In the genomic region with DNA sequence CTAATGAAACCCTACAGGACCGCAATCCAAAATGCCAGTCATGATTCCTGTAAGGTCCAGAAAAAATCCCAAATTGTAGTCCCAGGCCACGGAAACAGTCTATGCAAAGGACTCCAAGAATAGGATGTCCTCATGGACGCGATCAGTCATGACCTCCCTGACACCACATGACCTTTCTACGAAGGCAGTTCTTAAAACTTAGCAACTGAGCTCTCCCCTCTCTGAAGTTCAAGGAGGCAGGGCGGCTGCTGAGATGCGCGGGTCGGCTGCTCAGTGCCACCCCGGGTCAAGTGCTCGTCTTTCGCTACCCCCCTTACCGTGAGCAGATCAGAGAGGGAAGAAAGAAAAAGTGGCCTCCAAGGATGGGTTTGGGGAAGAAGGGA, we compare ENCODE assay signal across 8 mouse cellular contexts. TPM values are rescaled to one million over a fixed set of nuclear protein-coding genes. Genes with fewer than 3 reads are reported as not detected.
A peak's percentile ranks its signal among the peaks of the same experiment; 100 is the strongest.
DNase-seq lines count a peak whose midpoint lies in the region; ATAC-seq and TF ChIP-seq lines count a peak whose summit lies in the region.

No protein-coding gene starts in this region.

- H3K9ac ChIP-seq in limb, embryonic 14.5 days (ENCODE audit: low read depth, low read length, severe bottlenecking): peak overlapping the region; percentile 90

- H3K4me3 ChIP-seq in spleen, adult 2 months (ENCODE audit: extremely low read depth, insufficient read depth, insufficient read length): peak overlapping the region; percentile 71
- peak overlapping the region; percentile 74 for H3K4me3 ChIP-seq in erythroblast, embryonic 14.5 days (replicated peaks)
- H3K4me3 ChIP-seq in limb, embryonic 14.5 days (replicated peaks; ENCODE audit: low read length): peak overlapping the region; percentile 64
- peak overlapping the region; percentile 92 for H3K4me3 ChIP-seq in small intestine, adult 2 months (ENCODE audit: low read depth, low read length)

- peak; percentile 42 for ATAC-seq in limb, embryonic 14.5 days (ENCODE audit: low FRiP score, low read depth)

- TF ChIP-seq CTCF in spleen, adult 2 months (IDR thresholded peaks at IDR 0.05; ENCODE audit: extremely low read depth, insufficient read depth, insufficient read length, insufficient replicate concordance): no peak
- no peak for TF ChIP-seq CTCF in small intestine, adult 2 months (IDR thresholded peaks at IDR 0.05; ENCODE audit: extremely low read depth, insufficient read length, insufficient replicate concordance, low read depth, low read length)

- H3K4me2 ChIP-seq in limb, embryonic 14.5 days (replicated peaks; ENCODE audit: low read depth, low read length, severe bottlenecking): peak overlapping the region; percentile 69

- no peak for TF ChIP-seq POLR2A in spleen, adult 2 months (IDR thresholded peaks at IDR 0.05; ENCODE audit: low read depth, low read length)
- no peak for TF ChIP-seq POLR2A in limb, embryonic 14.5 days (IDR thresholded peaks at IDR 0.05; ENCODE audit: borderline replicate concordance, extremely low read depth, insufficient read depth, insufficient read length)
- TF ChIP-seq POLR2A in small intestine, adult 2 months (IDR thresholded peaks at IDR 0.05; ENCODE audit: low read depth, low read length): no peak

- peaks cover 2% of the 10 kb centered on the region; the same call in 1 of the 2 replicates for H3K4me1 ChIP-seq in spleen, adult 2 months (ENCODE audit: control insufficient read depth, insufficient read depth, insufficient read length)
- peaks cover 31% of the 10 kb centered on the region for H3K4me1 ChIP-seq in erythroblast, embryonic 14.5 days (ENCODE audit: control insufficient read depth)
- peaks cover 13% of the 10 kb centered on the region for H3K4me1 ChIP-seq in limb, embryonic 14.5 days (ENCODE audit: control insufficient read depth, insufficient read depth, low read length)
- H3K4me1 ChIP-seq in small intestine, adult 2 months (ENCODE audit: control insufficient read depth, insufficient read depth, insufficient read length, low read length): no peaks in the 10 kb centered on the region; the same call in none of the 2 replicates

- H3K36me3 ChIP-seq in spleen, adult 2 months (ENCODE audit: control insufficient read depth, insufficient read depth, low read length): peaks cover 3% of the 10 kb centered on the region; the same call in 1 of the 2 replicates
- H3K36me3 ChIP-seq in erythroblast, embryonic 14.5 days (ENCODE audit: control insufficient read depth): peaks cover 30% of the 10 kb centered on the region
- H3K36me3 ChIP-seq in limb, embryonic 14.5 days (ENCODE audit: control insufficient read depth, insufficient read depth, low read length): peaks cover 5% of the 10 kb centered on the region
- H3K36me3 ChIP-seq in small intestine, adult 2 months (ENCODE audit: control insufficient read depth, insufficient read depth, low read length): peaks cover 3% of the 10 kb centered on the region; the same call in 1 of the 2 replicates

- no peaks in the 10 kb centered on the region for H3K9me3 ChIP-seq in erythroblast, embryonic 14.5 days (ENCODE audit: control insufficient read depth, low read length)
- no peaks in the 10 kb centered on the region for H3K9me3 ChIP-seq in limb, embryonic 14.5 days (ENCODE audit: control insufficient read depth, low read length)

- H3K27me3 ChIP-seq in spleen, adult 2 months (ENCODE audit: control insufficient read depth, insufficient read depth, low read length): no peaks in the 10 kb centered on the region
- no peaks in the 10 kb centered on the region for H3K27me3 ChIP-seq in erythroblast, embryonic 14.5 days (ENCODE audit: control insufficient read depth)
- H3K27me3 ChIP-seq in limb, embryonic 14.5 days (ENCODE audit: control insufficient read depth, insufficient read depth, low read length): no peaks in the 10 kb centered on the region
- no peaks in the 10 kb centered on the region for H3K27me3 ChIP-seq in small intestine, adult 2 months (ENCODE audit: control insufficient read depth, insufficient read depth, low read length)

- peak overlapping the region; percentile 96 for H3K27ac ChIP-seq in spleen, adult 2 months (ENCODE audit: insufficient read depth, low read length)
- H3K27ac ChIP-seq in limb, embryonic 14.5 days (replicated peaks; ENCODE audit: low read depth, low read length): peak overlapping the region; percentile 98
- peak overlapping the region; percentile 100 for H3K27ac ChIP-seq in small intestine, adult 2 months (ENCODE audit: insufficient read depth, low read depth, low read length)

- DNase-seq in spleen, adult 2 months (ENCODE audit: low read depth in 1 of 2, low spot score in 2 of 2): no peak
- DNase-seq in spleen, adult 18-20 months: no peak
- DNase-seq in limb, embryonic 14.5 days (ENCODE audit: low spot score): peak; percentile 62
- DNase-seq in urinary bladder, postnatal 25 days (ENCODE audit: low spot score): no peak
- DNase-seq in cerebellum, postnatal 36 days: no peak
- no peak for DNase-seq in ovary, adult 18-20 months (ENCODE audit: low spot score)

- under 1% methylated on average over 13 of the region's 13 CpGs for WGBS in spleen, adult 2 months
- 0% methylated on average over 13 of the region's 13 CpGs for WGBS in limb, embryonic 14.5 days
- WGBS in small intestine, adult 2 months: under 1% methylated on average over 13 of the region's 13 CpGs

RNA-seq across cellular contexts. Expression of a gene that starts 0.4 kb away (rescaled TPM):
- polyA plus RNA-seq in spleen, adult 2 months (2012; rRNA removed): 7.8 and 8.5 TPM in 2 replicates
- 0.09 and 0.18 TPM in 2 replicates for polyA plus RNA-seq in erythroblast, embryonic 14.5 days (2012)
- 27.2 and 27.8 TPM in 2 replicates for polyA plus RNA-seq in limb, embryonic 14.5 days (2012; rRNA removed)
- 44.8 and 53.3 TPM in 2 replicates for polyA plus RNA-seq in limb, embryonic 14.5 days (2014; fragmentation: Nextera tagmentation; extraction: Ambion mirVana)
- 2.4 and 3.7 TPM in 2 replicates for polyA plus RNA-seq in small intestine, adult 2 months (2012; rRNA removed)

RNA-seq across cellular contexts. Expression of a gene that starts 0.6 kb away (rescaled TPM):
- polyA plus RNA-seq in spleen, adult 2 months (2012; rRNA removed): 18.9 and 21.6 TPM in 2 replicates
- 65.4 and 99.1 TPM in 2 replicates for polyA plus RNA-seq in erythroblast, embryonic 14.5 days (2012)
- polyA plus RNA-seq in limb, embryonic 14.5 days (2012; rRNA removed): 237 and 577 TPM in 2 replicates
- polyA plus RNA-seq in limb, embryonic 14.5 days (2014; fragmentation: Nextera tagmentation; extraction: Ambion mirVana): 1,456 and 1,457 TPM in 2 replicates
- polyA plus RNA-seq in small intestine, adult 2 months (2012; rRNA removed): 3.2 and 5.2 TPM in 2 replicates
